Mouse (Mus musculus) embryonic facial prominence, embryonic 15.5 days (tissue): Measurements from ENCODE around the gene Ctnnbip1. TPM values are rescaled to one million over a fixed set of nuclear protein-coding genes. Genes with fewer than 3 reads are reported as not detected.
A peak's percentile ranks its signal among the peaks of the same experiment; 100 is the strongest.

Source experiments
- ATAC-seq: fragments of 200-750 bp; cut with Nextera tagmentation; 2 replicates; pipeline ENCODE4 v1.8.0; 2017; ENCODE audit warnings: low read depth, moderate TSS enrichment; ENCODE audit not compliant: insufficient number of reproducible peaks, low FRiP score, low TSS enrichment
- H3K27ac ChIP-seq: fragments of 300-500 bp; sonication (generic); replicated peaks from 2 replicates; pipeline ENCODE4 v1.5.1; 2015; ENCODE audit warnings: mild to moderate bottlenecking, inconsistent platforms
- H3K27me3 ChIP-seq: fragments of 300-500 bp; sonication (generic); 2 replicates; pipeline ENCODE4 v1.6.1; 2015; ENCODE audit warnings: inconsistent platforms
- H3K36me3 ChIP-seq: fragments of 300-500 bp; sonication (generic); 2 replicates; pipeline ENCODE4 v1.6.1; 2015; ENCODE audit warnings: mild to moderate bottlenecking, inconsistent platforms
- H3K4me1 ChIP-seq: fragments of 300-500 bp; sonication (generic); 2 replicates; pipeline ENCODE4 v1.6.1; 2015; ENCODE audit warnings: inconsistent platforms
- H3K4me2 ChIP-seq: fragments of 300-500 bp; sonication (generic); replicated peaks from 2 replicates; pipeline ENCODE4 v1.6.1; 2015; ENCODE audit warnings: mild to moderate bottlenecking, inconsistent platforms
- H3K4me3 ChIP-seq: fragments of 300-500 bp; sonication (generic); replicated peaks from 2 replicates; pipeline ENCODE4 v1.5.1; 2015; ENCODE audit warnings: mild to moderate bottlenecking, inconsistent platforms
- H3K9ac ChIP-seq: fragments of 300-500 bp; sonication (generic); 2 replicates; pipeline ENCODE4 v1.6.1; 2015; ENCODE audit warnings: inconsistent platforms
- H3K9me3 ChIP-seq: fragments of 300-500 bp; sonication (generic); replicated peaks from 2 replicates; pipeline ENCODE4 v1.6.1; 2016; ENCODE audit warnings: inconsistent platforms
- WGBS: fragments of 180-500 bp; shearing (Covaris S2); methylation state at CpG from one replicate; pipeline ENCODE4 v1.1.7; 2015; 5-methylcytosine and 5-hydroxymethylcytosine counted together
- polyA plus RNA-seq: library from polyadenylated mRNA; unstranded; fragments of >200 nt; fragmentation: Nextera tagmentation; extraction: Ambion mirVana; gene quantifications from 2 replicates; pipeline ENCODE4 v1.2.1, GENCODE M21; 2015

The Ctnnbip1 gene
- 67.8 and 72.7 TPM in 2 replicates for polyA plus RNA-seq

GRCm38 (mm10) chr4:149517868-149518340, at the start of gene Ctnnbip1:
Gene Ctnnbip1, plus strand, starts transcription at chr4:149518236.
- WGBS = under 1% methylated on average over 45 of the region's 46 CpGs

GRCm38 (mm10) chr4:149469557-149469956, 48.5 kb upstream of the Ctnnbip1 start:
- Histone ChIP-seq H3K9me3 (no peaks in the 10 kb centered on the region), H3K27me3 (no peaks in the 10 kb centered on the region), H3K4me3 (no peak overlapping the region), H3K4me1 (no peaks in the 10 kb centered on the region), H3K27ac (no peak overlapping the region), H3K4me2 (no peak overlapping the region), H3K9ac (no peak overlapping the region), H3K36me3 (peaks cover 33% of the 10 kb centered on the region)
- WGBS = 92% methylated on average over 3 of the region's 3 CpGs
- ATAC-seq = no peak

More at GRCm38 (mm10) chr4:149517868-149518340, at the start of gene Ctnnbip1:
- Histone ChIP-seq H3K4me2 (peak within 1 kb of the TSS; percentile 77), H3K4me1 (peaks cover 11% of the 10 kb centered on the region), H3K27me3 (no peaks in the 10 kb centered on the region), H3K27ac (peak within 1 kb of the TSS; percentile 82), H3K4me3 (peak within 1 kb of the TSS; percentile 81), H3K9me3 (no peaks in the 10 kb centered on the region), H3K9ac (peak within 1 kb of the TSS; percentile 80), H3K36me3 (no peaks in the 10 kb centered on the region)
- peak; percentile 99 for ATAC-seq

GRCm38 (mm10) chr4:149475096-149475495, 42.9 kb upstream of the Ctnnbip1 start:
- Histone ChIP-seq H3K4me2 (no peak overlapping the region), H3K4me3 (no peak overlapping the region), H3K27me3 (no peaks in the 10 kb centered on the region), H3K9me3 (no peaks in the 10 kb centered on the region), H3K4me1 (no peaks in the 10 kb centered on the region), H3K9ac (no peak overlapping the region), H3K36me3 (peaks cover 19% of the 10 kb centered on the region), H3K27ac (no peak overlapping the region)
- WGBS = 80% methylated on average over 7 of the region's 7 CpGs
- no peak for ATAC-seq

- H3K36me3 ChIP-seq = peaks cover 18% of the 10 kb centered on the region
- no peak for ATAC-seq
- H3K27ac ChIP-seq = no peak within 1 kb of the TSS
- H3K9ac ChIP-seq = no peak within 1 kb of the TSS
- no peaks in the 10 kb centered on the region for H3K9me3 ChIP-seq
- 71% methylated on average over 11 of the region's 11 CpGs for WGBS
- H3K27me3 ChIP-seq = no peaks in the 10 kb centered on the region
- no peak within 1 kb of the TSS for H3K4me3 ChIP-seq
- no peaks in the 10 kb centered on the region for H3K4me1 ChIP-seq
- no peak within 1 kb of the TSS for H3K4me2 ChIP-seq
Measured at GRCm38 (mm10) chr4:149477078-149477477, 41.0 kb upstream of the Ctnnbip1 start, which contains the start of gene Tmem274. Gene Tmem274, plus strand, starts transcription at chr4:149477378.

GRCm38 (mm10) chr4:149484566-149484965, 33.5 kb upstream of the Ctnnbip1 start:
- Histone ChIP-seq H3K4me3 (peak overlapping the region; percentile 69), H3K9ac (peak overlapping the region; percentile 63; the same call in 1 of the 2 replicates), H3K36me3 (peaks cover 26% of the 10 kb centered on the region), H3K4me1 (peaks cover 20% of the 10 kb centered on the region), H3K9me3 (no peaks in the 10 kb centered on the region), H3K4me2 (peak overlapping the region; percentile 85), H3K27me3 (no peaks in the 10 kb centered on the region), H3K27ac (peak overlapping the region; percentile 78)
- no peak for ATAC-seq
- WGBS = 49% methylated on average over 3 of the region's 3 CpGs

- Histone ChIP-seq H3K4me1 (peaks cover 20% of the 10 kb centered on the region), H3K36me3 (peaks cover 33% of the 10 kb centered on the region), H3K27me3 (no peaks in the 10 kb centered on the region), H3K9me3 (no peaks in the 10 kb centered on the region), H3K4me2 (peak within 1 kb of the TSS; percentile 85), H3K4me3 (peak within 1 kb of the TSS; percentile 69), H3K27ac (peak within 1 kb of the TSS; percentile 78), H3K9ac (peak within 1 kb of the TSS; percentile 63)
- under 1% methylated on average over 60 of the region's 60 CpGs for whole genome bisulfite sequencing
- peak; percentile 96 for ATAC-seq
Measured at GRCm38 (mm10) chr4:149485053-149485824, 32.8 kb upstream of the Ctnnbip1 start, which contains the start of the genes Nmnat1 and Lzic. Gene Nmnat1, minus strand, starts transcription at chr4:149485202. Gene Lzic, plus strand, starts transcription at chr4:149485229.

- H3K4me3 ChIP-seq = peak overlapping the region; percentile 69
- H3K9me3 ChIP-seq = no peaks in the 10 kb centered on the region
- H3K4me2 ChIP-seq = peak overlapping the region; percentile 85
- ATAC-seq = no peak
- H3K27me3 ChIP-seq = no peaks in the 10 kb centered on the region
- H3K4me1 ChIP-seq = peaks cover 20% of the 10 kb centered on the region
- peak overlapping the region; percentile 78; the same call in 1 of the 2 replicates for H3K27ac ChIP-seq
- under 1% methylated on average over 10 of the region's 10 CpGs for WGBS
- H3K9ac ChIP-seq = peak overlapping the region; percentile 63
- H3K36me3 ChIP-seq = peaks cover 34% of the 10 kb centered on the region
Measured at GRCm38 (mm10) chr4:149485825-149486206, 32.2 kb upstream of the Ctnnbip1 start.

- no peak for ATAC-seq
- H3K36me3 ChIP-seq = peaks cover 52% of the 10 kb centered on the region
- no peak overlapping the region for H3K4me3 ChIP-seq
- H3K4me1 ChIP-seq = peaks cover 20% of the 10 kb centered on the region
- H3K27ac ChIP-seq = no peak overlapping the region
- no peaks in the 10 kb centered on the region for H3K27me3 ChIP-seq
- H3K9ac ChIP-seq = no peak overlapping the region
- no peaks in the 10 kb centered on the region for H3K9me3 ChIP-seq
- WGBS = 92% methylated on average over 12 of the region's 12 CpGs
- no peak overlapping the region for H3K4me2 ChIP-seq
Measured at GRCm38 (mm10) chr4:149487729-149488128, 30.3 kb upstream of the Ctnnbip1 start.

GRCm38 (mm10) chr4:149489415-149490240, 28.4 kb upstream of the Ctnnbip1 start:
- Histone ChIP-seq H3K4me3 (no peak overlapping the region), H3K27me3 (no peaks in the 10 kb centered on the region), H3K9me3 (no peaks in the 10 kb centered on the region), H3K4me2 (no peak overlapping the region), H3K36me3 (peaks cover 69% of the 10 kb centered on the region), H3K9ac (no peak overlapping the region), H3K4me1 (peaks cover 13% of the 10 kb centered on the region), H3K27ac (no peak overlapping the region)
- 92% methylated on average over 14 of the region's 14 CpGs for WGBS
- ATAC-seq = no peak

- Histone ChIP-seq H3K4me1 (0 out of 2 replicates have a peak, but pooled peaks cover 8% of the 10 kb centered on the region), H3K4me2 (no peak overlapping the region), H3K36me3 (peaks cover 82% of the 10 kb centered on the region), H3K9me3 (no peaks in the 10 kb centered on the region), H3K27me3 (no peaks in the 10 kb centered on the region), H3K4me3 (no peak overlapping the region), H3K9ac (no peak overlapping the region), H3K27ac (no peak overlapping the region)
- ATAC-seq = no peak
- 97% methylated on average over 3 of the region's 3 CpGs for WGBS
Measured at GRCm38 (mm10) chr4:149491151-149491550, 26.9 kb upstream of the Ctnnbip1 start.

GRCm38 (mm10) chr4:149496612-149497011, 21.4 kb upstream of the Ctnnbip1 start:
- Histone ChIP-seq H3K9me3 (no peaks in the 10 kb centered on the region), H3K4me3 (no peak overlapping the region), H3K27ac (no peak overlapping the region), H3K27me3 (no peaks in the 10 kb centered on the region), H3K4me1 (no peaks in the 10 kb centered on the region), H3K9ac (no peak overlapping the region), H3K4me2 (no peak overlapping the region), H3K36me3 (peaks cover 76% of the 10 kb centered on the region)
- peak; percentile 70 for ATAC-seq
- WGBS = 22% methylated on average over 2 of the region's 2 CpGs
